Mouse (Mus musculus) heart, embryonic 10.5 days (tissue): ENCODE results near the gene D630003M21Rik. TPM values are rescaled to one million over a fixed set of nuclear protein-coding genes. Genes with fewer than 3 reads are reported as not detected.

ENCODE experiments used
- DNase-seq: peaks from one replicate; pipeline ENCODE4 v3.0.0-alpha.2; 2017; ENCODE audit warnings: low spot score
- H3K27ac ChIP-seq: fragments of 300-500 bp; sonication (generic); 2 replicates; pipeline ENCODE4 v1.5.1; 2016; ENCODE audit warnings: mild to moderate bottlenecking
- H3K27me3 ChIP-seq: fragments of 300-500 bp; sonication (generic); 2 replicates; pipeline ENCODE4 v1.6.1; 2016; ENCODE audit warnings: mild to moderate bottlenecking; ENCODE audit not compliant: poor library complexity, insufficient read depth, severe bottlenecking
- H3K36me3 ChIP-seq: fragments of 300-500 bp; sonication (generic); 2 replicates; pipeline ENCODE4 v1.6.1; 2016; ENCODE audit warnings: mild to moderate bottlenecking, moderate library complexity
- H3K4me1 ChIP-seq: fragments of 300-500 bp; sonication (generic); 2 replicates; pipeline ENCODE4 v1.6.1; 2016; ENCODE audit warnings: mild to moderate bottlenecking
- H3K4me3 ChIP-seq: fragments of 300-500 bp; sonication (generic); 2 replicates; pipeline ENCODE4 v1.5.1; 2016; ENCODE audit warnings: mild to moderate bottlenecking, moderate library complexity
- H3K9me3 ChIP-seq: fragments of 300-500 bp; sonication (generic); 2 replicates; pipeline ENCODE4 v1.6.1; 2016; ENCODE audit warnings: mild to moderate bottlenecking, moderate library complexity
- WGBS: fragments of 180-500 bp; shearing (Covaris S2); methylation state at CpG from one replicate; pipeline ENCODE4 v1.1.7; 2016; 5-methylcytosine and 5-hydroxymethylcytosine counted together
- microRNA-seq: library from miRNA; unstranded; fragments of <30 nt; microRNA quantifications from one replicate; pipeline ENCODE4, GENCODE M21; 2017
- polyA plus RNA-seq: library from polyadenylated mRNA; unstranded; fragments of >200 nt; fragmentation: Nextera tagmentation; extraction: Ambion mirVana; gene quantifications from 2 replicates; pipeline ENCODE4 v1.2.1, GENCODE M21; 2016

Gene D630003M21Rik
- polyA plus RNA-seq, 1 experiment from 2014 or later = 0.73 TPM

GRCm38 (mm10) chr2:158139628-158140027, 89.4 kb downstream of the D630003M21Rik start:
- H3K4me3 ChIP-seq = no peak overlapping the region
- H3K27ac ChIP-seq = peak overlapping the region; percentile 93
- DNase-seq = peak; percentile 93
- H3K9me3 ChIP-seq = no peaks in the 10 kb centered on the region
- H3K27me3 ChIP-seq = no peaks in the 10 kb centered on the region
- H3K36me3 ChIP-seq = peaks cover 73% of the 10 kb centered on the region
- H3K4me1 ChIP-seq = peaks cover 78% of the 10 kb centered on the region
- 24% methylated on average over 7 of the region's 7 CpGs for WGBS

GRCm38 (mm10) chr2:158138778-158139177, 90.2 kb downstream of the D630003M21Rik start:
- Histone ChIP-seq H3K9me3 (no peaks in the 10 kb centered on the region), H3K27me3 (no peaks in the 10 kb centered on the region), H3K4me1 (peaks cover 72% of the 10 kb centered on the region), H3K36me3 (peaks cover 81% of the 10 kb centered on the region), H3K27ac (peak overlapping the region; percentile 93), H3K4me3 (no peak overlapping the region)
- no peak for DNase-seq
- 92% methylated on average over 9 of the region's 9 CpGs for WGBS

GRCm38 (mm10) chr2:158137771-158138170, 91.3 kb downstream of the D630003M21Rik start:
- WGBS = 81% methylated on average over 12 of the region's 12 CpGs
- H3K9me3 ChIP-seq = no peaks in the 10 kb centered on the region
- H3K27ac ChIP-seq = peak overlapping the region; percentile 93
- peaks cover 87% of the 10 kb centered on the region for H3K36me3 ChIP-seq
- DNase-seq = no peak
- no peak overlapping the region for H3K4me3 ChIP-seq
- H3K4me1 ChIP-seq = peaks cover 65% of the 10 kb centered on the region
- H3K27me3 ChIP-seq = no peaks in the 10 kb centered on the region

- WGBS = 66% methylated on average over 7 of the region's 7 CpGs
- Histone ChIP-seq H3K27me3 (no peaks in the 10 kb centered on the region), H3K9me3 (no peaks in the 10 kb centered on the region), H3K4me3 (no peak overlapping the region), H3K27ac (0 out of 2 replicates have a peak overlapping the region, but pooled peaks have one; percentile 31), H3K4me1 (peaks cover 59% of the 10 kb centered on the region), H3K36me3 (peaks cover 87% of the 10 kb centered on the region)
- DNase-seq = no peak
These were observed 92.8 kb downstream of the D630003M21Rik start for GRCm38 (mm10) chr2:158136205-158136604.

- WGBS = 71% methylated on average over 6 of the region's 6 CpGs
- H3K36me3 ChIP-seq = peaks cover 93% of the 10 kb centered on the region
- no peak overlapping the region for H3K27ac ChIP-seq
- peaks cover 61% of the 10 kb centered on the region for H3K4me1 ChIP-seq
- no peak overlapping the region for H3K4me3 ChIP-seq
- no peaks in the 10 kb centered on the region for H3K9me3 ChIP-seq
- no peak for DNase-seq
- no peaks in the 10 kb centered on the region for H3K27me3 ChIP-seq
These were observed 96.0 kb downstream of the D630003M21Rik start for GRCm38 (mm10) chr2:158133050-158133449.

Small RNA genes lying within 50 kb of the gene (microRNA-seq; reads per million reads assigned to microRNA genes)
- gene Mir7685 = not detected

Other genes with a start within 250 kb of the D630003M21Rik start
- 30.5 and 35.1 TPM in 2 replicates for gene Tti1, start 200.8 kb downstream of the D630003M21Rik start, polyA plus RNA-seq
- gene Rprd1b, start 200.7 kb downstream of the D630003M21Rik start, polyA plus RNA-seq = 36.9 and 42.1 TPM in 2 replicates
- gene Tgm2, start 82.8 kb downstream of the D630003M21Rik start, polyA plus RNA-seq = 134 and 256 TPM in 2 replicates
- gene Bpi, start 28.9 kb upstream of the D630003M21Rik start, polyA plus RNA-seq = not detected in 2 replicates
- gene Lbp, start 77.3 kb upstream of the D630003M21Rik start, polyA plus RNA-seq = 5.4 and 5.5 TPM in 2 replicates
- gene Snhg11, start 146.4 kb upstream of the D630003M21Rik start, polyA plus RNA-seq = 1.7 and 6.7 TPM in 2 replicates
- gene Ralgapb, start 180.6 kb upstream of the D630003M21Rik start, polyA plus RNA-seq = 11.8 and 12.6 TPM in 2 replicates